Mouse (Mus musculus) G1E (cell line): ENCODE measurements around the gene Tlcd2. TPM values are rescaled to one million over a fixed set of nuclear protein-coding genes. Genes with fewer than 3 reads are reported as not detected.

Experiments used
- ATAC-seq: 2 replicates; pipeline ENCODE4 v1.8.0; 2016; ENCODE audit warnings: mild to moderate bottlenecking; ENCODE audit not compliant: insufficient number of reproducible peaks, poor library complexity, low FRiP score, severe bottlenecking; ENCODE audit errors: extremely low read depth
- DNase-seq: peaks from one replicate; pipeline ENCODE4 v3.0.0; 2012; ENCODE audit warnings: low spot score
- H3K27me3 ChIP-seq: 2 replicates; pipeline ENCODE4 v1.6.1; 2012; ENCODE audit warnings: mild to moderate bottlenecking, low read length, inconsistent platforms; ENCODE audit not compliant: insufficient read depth
- H3K36me3 ChIP-seq: replicated peaks from 2 replicates; pipeline ENCODE3; 2012; ENCODE audit warnings: mild to moderate bottlenecking, inconsistent platforms
- H3K4me1 ChIP-seq: 2 replicates; pipeline ENCODE4 v1.6.1; 2012; ENCODE audit warnings: low read depth, low read length, inconsistent platforms, mixed read lengths; ENCODE audit not compliant: insufficient read depth
- H3K4me3 ChIP-seq: 2 replicates; pipeline ENCODE4 v1.5.1; 2012; ENCODE audit warnings: low read depth, mild to moderate bottlenecking, inconsistent platforms, low read length, moderate library complexity, mixed read lengths
- H3K9me3 ChIP-seq: replicated peaks from 2 replicates; pipeline ENCODE4 v1.6.1; 2012; ENCODE audit warnings: inconsistent platforms
- CTCF ChIP-seq: IDR thresholded peaks from 2 replicates; pipeline ENCODE4 v1.5.1; 2012; ENCODE audit warnings: low read depth, low read length, inconsistent platforms, mixed read lengths
- GATA1 ChIP-seq: IDR thresholded peaks from 2 replicates; pipeline ENCODE4 v1.6.1; 2012; ENCODE audit warnings: borderline replicate concordance, low read length, inconsistent platforms, mixed read lengths
- GATA2 ChIP-seq: IDR thresholded peaks from 2 replicates; pipeline ENCODE4 v1.6.1; 2012; ENCODE audit warnings: low read depth, low read length, inconsistent platforms, borderline replicate concordance
- POLR2AphosphoS5 ChIP-seq: IDR thresholded peaks from 2 replicates; pipeline ENCODE4 v1.6.1; 2012; ENCODE audit warnings: low read depth, low read length, inconsistent platforms; ENCODE audit not compliant: insufficient replicate concordance
- TAL1 ChIP-seq: conservative IDR thresholded peaks from 2 replicates; pipeline ENCODE4 v1.6.1; 2012; ENCODE audit warnings: low read depth, low read length, inconsistent platforms, mixed read lengths
- polyA plus RNA-seq: library from polyadenylated mRNA; stranded (reverse); fragments of >175 nt; gene quantifications from 2 replicates; pipeline ENCODE4 v1.2.3, GENCODE M21; 2012
- total RNA-seq, 2 experiments: library from RNA; stranded (forward) in 1 of 2; stranded (reverse) in 1 of 2; fragments of 200-1000 nt in 1 of 2; fragments of >200 nt in 1 of 2; fragmentation: Nextera tagmentation in 1 of 2; gene quantifications; 2 replicates each; pipeline ENCODE4 v1.2.3; 2014 to 2017

The Tlcd2 gene
- total and polyA plus RNA-seq, 3 experiments: 1.8 TPM; not detected in 2

GRCm38 (mm10) chr11:75486192-75486591 lies 24.7 kb downstream of the Tlcd2 start:
- H3K27me3 ChIP-seq: no peaks in the 10 kb centered on the region
- no peaks in the 10 kb centered on the region for H3K9me3 ChIP-seq
- peaks cover 31% of the 10 kb centered on the region for H3K4me1 ChIP-seq
- ATAC-seq: no peak
- H3K36me3 ChIP-seq: peaks cover 36% of the 10 kb centered on the region
- DNase-seq: no peak
- H3K4me3 ChIP-seq: peak overlapping the region; percentile 91; the same call in 1 of the 2 replicates
- TF ChIP-seq TAL1 (no peak), CTCF (no peak), POLR2AphosphoS5 (no peak), GATA2 (no peak), GATA1 (no peak)

GRCm38 (mm10) chr11:75486601-75487285 lies 25.2 kb downstream of the Tlcd2 start, which contains the start of gene Prpf8:
TSS of gene Prpf8 (plus strand) at chr11:75486816.
- peaks cover 42% of the 10 kb centered on the region for H3K36me3 ChIP-seq
- peak; percentile 91 for DNase-seq
- ATAC-seq: peak; percentile 100
- no peaks in the 10 kb centered on the region for H3K9me3 ChIP-seq
- TF ChIP-seq CTCF (no peak), GATA1 (no peak), GATA2 (no peak), POLR2AphosphoS5 (no peak), TAL1 (no peak)
- H3K27me3 ChIP-seq: no peaks in the 10 kb centered on the region
- peaks cover 31% of the 10 kb centered on the region for H3K4me1 ChIP-seq
- H3K4me3 ChIP-seq: peak within 1 kb of the TSS; percentile 91

- H3K4me3 ChIP-seq: peak overlapping the region; percentile 91
- DNase-seq: no peak
- H3K9me3 ChIP-seq: no peaks in the 10 kb centered on the region
- peaks cover 31% of the 10 kb centered on the region for H3K4me1 ChIP-seq
- H3K27me3 ChIP-seq: no peaks in the 10 kb centered on the region
- ATAC-seq: no peak
- H3K36me3 ChIP-seq: peaks cover 49% of the 10 kb centered on the region
- TF ChIP-seq TAL1: no peak
- no peak for TF ChIP-seq POLR2AphosphoS5
- TF ChIP-seq CTCF: no peak
- TF ChIP-seq GATA1: no peak
Observed at GRCm38 (mm10) chr11:75487496-75487895, 26.0 kb downstream of the Tlcd2 start.

GRCm38 (mm10) chr11:75494296-75495049 lies 33.0 kb downstream of the Tlcd2 start:
- Histone ChIP-seq H3K27me3 (no peaks in the 10 kb centered on the region), H3K9me3 (no peaks in the 10 kb centered on the region), H3K36me3 (peaks cover 99% of the 10 kb centered on the region), H3K4me3 (no peak overlapping the region), H3K4me1 (peaks cover 33% of the 10 kb centered on the region)
- TF ChIP-seq GATA2 (no peak), TAL1 (no peak)
- DNase-seq (no peak), ATAC-seq (no peak)

- Histone ChIP-seq H3K36me3 (peaks cover 99% of the 10 kb centered on the region), H3K27me3 (no peaks in the 10 kb centered on the region), H3K9me3 (no peaks in the 10 kb centered on the region), H3K4me1 (peaks cover 24% of the 10 kb centered on the region), H3K4me3 (no peak overlapping the region)
- TF ChIP-seq CTCF (no peak), GATA1 (no peak), TAL1 (no peak), POLR2AphosphoS5 (no peak), GATA2 (no peak)
- no peak for ATAC-seq
- DNase-seq: no peak
Observed at GRCm38 (mm10) chr11:75498126-75498525, 36.6 kb downstream of the Tlcd2 start.

- ATAC-seq (no peak), DNase-seq (no peak)
- Histone ChIP-seq H3K9me3 (no peaks in the 10 kb centered on the region), H3K4me3 (no peak overlapping the region), H3K4me1 (peaks cover 31% of the 10 kb centered on the region), H3K27me3 (peaks cover 2% of the 10 kb centered on the region; the same call in 1 of the 2 replicates), H3K36me3 (peaks cover 93% of the 10 kb centered on the region)
- no peak for TF ChIP-seq GATA1
- TF ChIP-seq GATA2: no peak
- TF ChIP-seq TAL1: no peak
- no peak for TF ChIP-seq POLR2AphosphoS5
- TF ChIP-seq CTCF: no peak
Observed at GRCm38 (mm10) chr11:75508162-75508561, 46.6 kb downstream of the Tlcd2 start.
